Mouse (Mus musculus): ENCODE results near the gene Gm17535. TPM values are rescaled to one million over a fixed set of nuclear protein-coding genes. Genes with fewer than 3 reads are reported as not detected.
"Not testable (repeated sequence)": the region's sequence is repeated elsewhere in the genome, so short reads cannot be mapped to it uniquely, and the experiment has no call there.

Gm17535 gene
- polyA plus RNA-seq, 1 experiment from 2014 or later, result not detected

- H3K4me3 ChIP-seq, H3K9me3 ChIP-seq: not testable (repeated sequence)
- 73% methylated on average over 6 of the region's 6 CpGs for WGBS
Observed at GRCm38 (mm10) chr9:3015896-3016295, 18.5 kb upstream of the Gm17535 start.

DNA sequence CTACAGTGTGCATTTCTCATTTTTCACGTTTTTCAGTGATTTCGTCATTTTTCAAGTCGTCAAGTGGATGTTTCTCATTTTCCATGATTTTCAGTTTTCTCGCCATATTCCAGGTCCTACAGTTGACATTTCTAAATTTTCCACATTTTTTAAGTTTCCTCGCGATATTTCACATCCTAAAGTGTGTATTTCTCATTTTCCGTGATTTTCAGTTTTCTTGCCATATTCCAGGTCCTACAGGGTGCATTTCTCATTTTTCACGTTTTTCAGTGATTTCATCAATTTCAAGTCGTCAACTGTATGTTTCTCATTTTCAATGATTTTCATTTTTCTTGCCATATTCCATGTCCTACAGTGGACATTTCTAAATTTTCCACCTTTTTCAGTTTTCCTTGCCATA, 17.3 kb upstream of the Gm17535 start, which contains the start of gene Gm10719:
TSS of gene Gm10719 (plus strand) at position 301 of the 400 bp plus-strand sequence.
- 44% methylated on average over 2 of the region's 9 CpGs for WGBS
- H3K27me3 ChIP-seq (replicated peaks); H3K36me3 ChIP-seq (replicated peaks); ATAC-seq (replicated peaks); H3K4me1 ChIP-seq; H3K27ac ChIP-seq; H3K9me3 ChIP-seq; H3K4me3 ChIP-seq; H3K9ac ChIP-seq; H3K4me2 ChIP-seq: not testable (repeated sequence)

More at GRCm38 (mm10) chr9:3015896-3016295, 18.5 kb upstream of the Gm17535 start:
- not testable (repeated sequence) for H3K27me3 ChIP-seq (replicated peaks); H3K9ac ChIP-seq; H3K4me1 ChIP-seq; H3K27ac ChIP-seq; H3K4me2 ChIP-seq; H3K36me3 ChIP-seq (replicated peaks); ATAC-seq (replicated peaks)

DNA sequence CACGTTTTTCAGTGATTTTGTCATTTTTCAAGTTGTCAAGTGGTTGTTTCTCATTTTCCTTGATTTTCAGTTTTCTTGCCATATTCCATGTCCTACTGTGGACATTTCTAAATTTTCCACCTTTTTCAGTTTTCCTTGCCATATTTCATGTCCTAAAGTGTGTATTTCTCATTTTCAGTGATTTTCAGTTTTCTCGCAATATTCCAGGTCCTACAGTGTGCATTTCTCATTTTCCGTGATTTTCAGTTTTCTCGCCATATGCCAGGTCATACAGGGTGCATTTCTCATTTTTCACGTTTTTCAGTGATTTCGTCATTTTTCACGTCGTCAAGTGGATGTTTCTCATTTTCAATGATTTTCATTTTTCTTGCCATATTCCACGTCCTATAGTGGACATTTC, 15.5 kb upstream of the Gm17535 start:
- H3K9ac ChIP-seq; H3K36me3 ChIP-seq (replicated peaks); H3K4me3 ChIP-seq; H3K4me1 ChIP-seq; H3K4me2 ChIP-seq; H3K27me3 ChIP-seq (replicated peaks); H3K27ac ChIP-seq; ATAC-seq (replicated peaks); H3K9me3 ChIP-seq: not testable (repeated sequence)
- WGBS, result 63% methylated on average over 9 of the region's 9 CpGs

GRCm38 (mm10) chr9:3019835-3020727, 14.3 kb upstream of the Gm17535 start:
- H3K9ac ChIP-seq; H3K9me3 ChIP-seq; H3K4me1 ChIP-seq; H3K27me3 ChIP-seq (replicated peaks); H3K27ac ChIP-seq; H3K4me3 ChIP-seq; H3K36me3 ChIP-seq (replicated peaks); H3K4me2 ChIP-seq: not testable (repeated sequence)
- 76% methylated on average over 17 of the region's 19 CpGs for WGBS
- ATAC-seq (replicated peaks), result 0 out of 2 replicates have a peak, but pooled peaks have one; percentile 69

- H3K9ac ChIP-seq; H3K27me3 ChIP-seq (replicated peaks); H3K4me1 ChIP-seq; H3K9me3 ChIP-seq; H3K4me2 ChIP-seq; H3K4me3 ChIP-seq; ATAC-seq (replicated peaks); H3K27ac ChIP-seq; H3K36me3 ChIP-seq (replicated peaks): not testable (repeated sequence)
- WGBS, result 74% methylated on average over 11 of the region's 13 CpGs
Observed at GRCm38 (mm10) chr9:3022316-3023008, 11.9 kb upstream of the Gm17535 start.

- not testable (repeated sequence) for H3K4me3 ChIP-seq; H3K36me3 ChIP-seq (replicated peaks); H3K4me2 ChIP-seq; H3K27me3 ChIP-seq (replicated peaks); ATAC-seq (replicated peaks); H3K9ac ChIP-seq; H3K9me3 ChIP-seq; H3K4me1 ChIP-seq; H3K27ac ChIP-seq
- 77% methylated on average over 12 of the region's 13 CpGs for WGBS
Observed at GRCm38 (mm10) chr9:3023312-3023984, 11.0 kb upstream of the Gm17535 start, which contains the start of gene Gm10718. Gm10718 (plus strand) TSS chr9:3023547.

- H3K4me3 ChIP-seq; H3K4me2 ChIP-seq; ATAC-seq (replicated peaks); H3K27ac ChIP-seq; H3K36me3 ChIP-seq (replicated peaks); H3K4me1 ChIP-seq; H3K9me3 ChIP-seq; H3K27me3 ChIP-seq (replicated peaks); H3K9ac ChIP-seq: not testable (repeated sequence)
- 76% methylated on average over 16 of the region's 16 CpGs for WGBS
Observed at GRCm38 (mm10) chr9:3023985-3024648, 10.3 kb upstream of the Gm17535 start.

DNA sequence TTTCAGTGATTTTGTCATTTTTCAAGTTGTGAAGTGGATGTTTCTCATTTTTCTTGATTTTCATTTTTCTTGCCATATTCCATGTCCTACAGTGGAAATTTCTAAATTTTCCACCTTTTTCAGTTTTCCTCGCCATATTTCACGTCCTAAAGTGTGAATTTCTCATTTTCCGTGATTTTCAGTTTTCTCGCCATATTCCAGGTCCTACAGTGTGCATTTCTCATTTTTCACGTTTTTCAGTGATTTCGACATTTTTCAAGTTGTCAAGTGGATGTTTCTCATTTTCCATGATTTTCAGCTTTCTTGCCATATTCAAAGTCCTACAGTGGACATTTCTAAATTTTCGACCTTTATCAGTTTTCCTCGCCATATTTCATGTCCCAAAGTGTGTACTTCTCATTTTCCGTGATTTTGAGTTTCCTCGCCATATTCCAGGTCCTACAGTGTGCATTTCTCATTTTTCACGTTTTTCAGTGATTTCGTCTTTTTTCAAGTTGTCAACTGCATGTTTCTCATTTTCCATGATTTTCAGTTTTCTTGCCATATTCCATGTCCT, 9.4 kb upstream of the Gm17535 start, which contains the start of gene Gm10717:
TSS of gene Gm10717 (plus strand) at position 506 of the 556 bp plus-strand sequence.
- H3K4me3 ChIP-seq; ATAC-seq (replicated peaks); H3K27ac ChIP-seq; H3K9ac ChIP-seq; H3K4me1 ChIP-seq; H3K9me3 ChIP-seq; H3K27me3 ChIP-seq (replicated peaks); H3K36me3 ChIP-seq (replicated peaks); H3K4me2 ChIP-seq: not testable (repeated sequence)
- WGBS, result 71% methylated on average over 12 of the region's 12 CpGs

DNA sequence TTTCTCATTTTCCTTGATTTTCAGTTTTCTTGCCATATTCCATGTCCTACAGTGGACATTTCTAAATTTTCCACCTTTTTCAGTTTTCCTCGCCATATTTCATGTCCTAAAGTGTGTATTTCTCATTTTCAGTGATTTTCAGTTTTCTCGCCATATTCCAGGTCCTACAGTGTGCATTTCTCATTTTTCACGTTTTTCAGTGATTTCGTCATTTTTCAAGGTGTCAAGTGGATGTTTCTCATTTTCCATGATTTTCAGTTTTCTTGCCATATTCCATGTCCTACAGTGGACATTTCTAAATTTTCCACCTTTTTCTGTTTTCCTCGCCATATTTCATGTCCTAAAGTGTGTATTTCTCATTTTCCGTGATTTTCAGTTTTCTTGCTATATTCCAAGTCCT, 8.7 kb upstream of the Gm17535 start:
- not testable (repeated sequence) for H3K4me2 ChIP-seq; ATAC-seq (replicated peaks); H3K4me1 ChIP-seq; H3K27me3 ChIP-seq (replicated peaks); H3K9ac ChIP-seq; H3K27ac ChIP-seq; H3K36me3 ChIP-seq (replicated peaks); H3K9me3 ChIP-seq; H3K4me3 ChIP-seq
- WGBS, result 76% methylated on average over 6 of the region's 6 CpGs

- not testable (repeated sequence) for H3K4me3 ChIP-seq; H3K9ac ChIP-seq; ATAC-seq (replicated peaks); H3K9me3 ChIP-seq; H3K27ac ChIP-seq; H3K36me3 ChIP-seq (replicated peaks); H3K4me1 ChIP-seq; H3K4me2 ChIP-seq; H3K27me3 ChIP-seq (replicated peaks)
- WGBS, result 76% methylated on average over 5 of the region's 5 CpGs
Observed at GRCm38 (mm10) chr9:3026136-3026535, 8.3 kb upstream of the Gm17535 start.

- not testable (repeated sequence) for ATAC-seq (replicated peaks)
Observed at GRCm38 (mm10) chr9:3026741-3027140, 7.7 kb upstream of the Gm17535 start.

More at GRCm38 (mm10) chr9:3026741-3027140, 7.7 kb upstream of the Gm17535 start:
- H3K9ac ChIP-seq; H3K9me3 ChIP-seq; H3K27ac ChIP-seq; H3K4me3 ChIP-seq; H3K36me3 ChIP-seq (replicated peaks); H3K4me2 ChIP-seq; H3K4me1 ChIP-seq; H3K27me3 ChIP-seq (replicated peaks): not testable (repeated sequence)
- WGBS, result 65% methylated on average over 9 of the region's 9 CpGs
